Mouse (Mus musculus) CH12.LX (cell line): ENCODE measurements at regions not wholly inside any gene's neighbourhood (a gene's known extent, or its start where the extent isn't known, plus 50 kb on each side); places are given as distances from the start of the nearest gene placed in this dataset.

Source experiments
- DNase-seq: peaks from one replicate; pipeline ENCODE4 v3.0.0-alpha.2; 2013; ENCODE audit errors: extremely low read depth
- H3K27ac ChIP-seq: 2 replicates; pipeline ENCODE4 v1.5.1; 2012; ENCODE audit warnings: low read depth, mild to moderate bottlenecking, control low read depth, moderate library complexity; ENCODE audit not compliant: insufficient read depth
- H3K27me3 ChIP-seq: replicated peaks from 2 replicates; pipeline ENCODE3; 2012; ENCODE audit warnings: inconsistent platforms
- H3K36me3 ChIP-seq, 2 experiments: replicated peaks in 1 of 2; 2 replicates each; pipeline versions ENCODE3 to v1.6.1; 2012; ENCODE audit warnings: inconsistent platforms in 1 of 2, low read length in 1 of 2, mild to moderate bottlenecking in 1 of 2, mixed read lengths in 1 of 2, moderate library complexity in 1 of 2; ENCODE audit not compliant: control insufficient read depth in 1 of 2, insufficient read depth in 1 of 2
- H3K4me1 ChIP-seq, 2 experiments: 2 replicates each; pipeline ENCODE4 v1.6.1; 2012; ENCODE audit warnings: inconsistent platforms in 1 of 2, moderate library complexity in 1 of 2; ENCODE audit not compliant: insufficient read depth in 2 of 2, control insufficient read depth in 1 of 2
- H3K4me2 ChIP-seq: 2 replicates; pipeline ENCODE4 v1.6.1; 2012; ENCODE audit warnings: low read depth, mild to moderate bottlenecking, control low read depth; ENCODE audit not compliant: poor library complexity, insufficient read depth, severe bottlenecking
- H3K4me3 ChIP-seq, 3 experiments: fragments of 150-350 bp in 1 of 3; sonication (generic) in 1 of 3; replicated peaks in 1 of 3; 2 replicates each; pipeline versions ENCODE3 to v1.5.1; 2011 to 2012; ENCODE audit warnings: low read depth in 2 of 3, low read length in 2 of 3, mild to moderate bottlenecking in 2 of 3, moderate library complexity in 2 of 3, control low read depth in 1 of 3, improper control_type of control experiment in 1 of 3, inconsistent platforms in 1 of 3, mixed read lengths in 1 of 3; ENCODE audit not compliant: poor library complexity in 1 of 3
- H3K79me2 ChIP-seq: replicated peaks from 2 replicates; pipeline ENCODE4 v1.6.1; 2012; ENCODE audit warnings: mild to moderate bottlenecking, moderate library complexity; ENCODE audit not compliant: control insufficient read depth, poor library complexity, insufficient read depth, severe bottlenecking; ENCODE audit errors: extremely low read depth
- H3K9ac ChIP-seq: 2 replicates; pipeline ENCODE4 v1.6.1; 2012; ENCODE audit warnings: low read depth, mild to moderate bottlenecking, control low read depth, moderate library complexity; ENCODE audit not compliant: insufficient read depth
- H3K9me3 ChIP-seq: replicated peaks from 2 replicates; pipeline ENCODE3; 2012; ENCODE audit warnings: low read length, inconsistent platforms, mixed read lengths
- CTCF ChIP-seq, 2 experiments: IDR thresholded peaks in 1 of 2; conservative IDR thresholded peaks in 1 of 2; 2 replicates each; pipeline ENCODE4 v1.5.1; 2011 to 2012; ENCODE audit warnings: low read depth in 2 of 2, low read length in 2 of 2, improper control_type of control experiment in 1 of 2, inconsistent platforms in 1 of 2, mild to moderate bottlenecking in 1 of 2, moderate library complexity in 1 of 2
- EP300 ChIP-seq: IDR thresholded peaks from 2 replicates; pipeline ENCODE4 v1.6.1; 2011; ENCODE audit warnings: low read length, improper control_type of control experiment
- JUN ChIP-seq: IDR thresholded peaks from 2 replicates; pipeline ENCODE4 v1.6.1; 2011; ENCODE audit warnings: low read depth, mild to moderate bottlenecking, low read length, improper control_type of control experiment, moderate library complexity; ENCODE audit not compliant: insufficient read depth
- JUND ChIP-seq: conservative IDR thresholded peaks from 2 replicates; pipeline ENCODE4 v1.6.1; 2011; ENCODE audit warnings: low read depth, low read length, improper control_type of control experiment
- MAZ ChIP-seq: IDR thresholded peaks from 2 replicates; pipeline ENCODE4 v1.6.1; 2012; ENCODE audit warnings: low read depth, mild to moderate bottlenecking, inconsistent platforms, low read length, improper control_type of control experiment, moderate library complexity
- SIN3A ChIP-seq: IDR thresholded peaks from 2 replicates; pipeline ENCODE4 v1.6.1; 2012; ENCODE audit warnings: low read length, improper control_type of control experiment, inconsistent platforms
- TBP ChIP-seq: conservative IDR thresholded peaks from 2 replicates; pipeline ENCODE4 v1.6.1; 2011; ENCODE audit warnings: low read depth, low read length, improper control_type of control experiment
- TCF12 ChIP-seq: IDR thresholded peaks from 2 replicates; pipeline ENCODE4 v1.6.1; 2014; ENCODE audit warnings: low read depth, mild to moderate bottlenecking, inconsistent platforms, low read length, improper control_type of control experiment
- USF1 ChIP-seq: IDR thresholded peaks from 2 replicates; pipeline ENCODE4 v1.6.1; 2014; ENCODE audit warnings: low read depth, mild to moderate bottlenecking, inconsistent platforms, low read length, improper control_type of control experiment
- ZC3H11A ChIP-seq: IDR thresholded peaks from 2 replicates; pipeline ENCODE4 v1.6.1; 2012; ENCODE audit warnings: low read depth, mild to moderate bottlenecking, inconsistent platforms, low read length, improper control_type of control experiment
- ZKSCAN1 ChIP-seq: IDR thresholded peaks from 2 replicates; pipeline ENCODE4 v1.6.1; 2012; ENCODE audit warnings: low read depth, inconsistent platforms, low read length, improper control_type of control experiment, borderline replicate concordance
- ZMIZ1 ChIP-seq: IDR thresholded peaks from 2 replicates; pipeline ENCODE4 v1.6.1; 2012; ENCODE audit warnings: low read depth, mild to moderate bottlenecking, inconsistent platforms, low read length, improper control_type of control experiment
- dilution Hi-C: fragments of 300-500 bp; cut with MboI; formaldehyde crosslinking; loops from 2 replicates; pipeline ENCODE4 v1.14.3; 2020; ENCODE audit warnings: low sequenced_read_pairs; ENCODE audit not compliant: extremely low pct_unique_long_range_greater_than_20kb, extremely low pct_ligation_motif_present
- in situ Hi-C: fragments of 300-500 bp; cut with MboI; formaldehyde crosslinking; loops from 3 replicates; pipeline ENCODE4 v1.14.3; 2019; ENCODE audit warnings: low sequenced_read_pairs, low pct_ligation_motif_present, low pct_unique_long_range_greater_than_20kb, mixed read lengths

DNA sequence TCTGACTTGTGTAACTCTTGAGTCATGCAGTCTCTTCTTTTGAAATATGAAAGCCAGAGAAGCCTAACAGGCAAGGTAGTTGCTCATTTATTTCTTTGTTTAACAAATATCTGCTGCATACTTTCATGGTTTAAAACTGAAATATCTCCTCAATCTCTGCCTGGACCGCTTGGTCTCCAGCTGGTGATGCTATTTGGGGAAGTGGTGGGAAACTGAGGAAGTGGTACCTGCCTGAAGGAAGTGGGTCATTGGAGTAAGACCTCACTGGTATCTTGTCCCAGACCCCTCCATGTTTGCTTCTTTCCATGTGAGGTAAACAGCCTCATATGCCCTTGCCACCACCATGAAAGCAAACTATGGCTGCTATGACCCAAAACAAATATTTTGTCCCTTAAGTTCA is 74.0 kb upstream of the Bmp2k start:
- Histone ChIP-seq H3K4me3 (no peak overlapping the region), H3K27ac (no peak overlapping the region), H3K9me3 (no peaks in the 10 kb centered on the region), H3K79me2 (peaks cover 5% of the 10 kb centered on the region), H3K4me2 (no peak overlapping the region), H3K4me1 (peaks cover 15 to 34% of the 10 kb centered on the region in 2 experiments), H3K36me3 (no peaks in the 10 kb centered on the region), H3K27me3 (no peaks in the 10 kb centered on the region), H3K9ac (no peak overlapping the region)
- in situ Hi-C loops (loop anchor here (10.0 kb wide), 1 partner anchor 61 kb away; no protein-coding TSS in a partner anchor), dilution Hi-C loops (no loop called here)
- no peak for DNase-seq
- TF ChIP-seq JUND (no peak), JUN (no peak), TCF12 (no peak), CTCF (conservative IDR thresholded peaks at IDR 0.05 in 1 of 2, IDR thresholded peaks at IDR 0.05 in 1 of 2; ENCODE audit: low read depth in 2 of 2, low read length in 2 of 2) (no peak), USF1 (no peak)

DNA sequence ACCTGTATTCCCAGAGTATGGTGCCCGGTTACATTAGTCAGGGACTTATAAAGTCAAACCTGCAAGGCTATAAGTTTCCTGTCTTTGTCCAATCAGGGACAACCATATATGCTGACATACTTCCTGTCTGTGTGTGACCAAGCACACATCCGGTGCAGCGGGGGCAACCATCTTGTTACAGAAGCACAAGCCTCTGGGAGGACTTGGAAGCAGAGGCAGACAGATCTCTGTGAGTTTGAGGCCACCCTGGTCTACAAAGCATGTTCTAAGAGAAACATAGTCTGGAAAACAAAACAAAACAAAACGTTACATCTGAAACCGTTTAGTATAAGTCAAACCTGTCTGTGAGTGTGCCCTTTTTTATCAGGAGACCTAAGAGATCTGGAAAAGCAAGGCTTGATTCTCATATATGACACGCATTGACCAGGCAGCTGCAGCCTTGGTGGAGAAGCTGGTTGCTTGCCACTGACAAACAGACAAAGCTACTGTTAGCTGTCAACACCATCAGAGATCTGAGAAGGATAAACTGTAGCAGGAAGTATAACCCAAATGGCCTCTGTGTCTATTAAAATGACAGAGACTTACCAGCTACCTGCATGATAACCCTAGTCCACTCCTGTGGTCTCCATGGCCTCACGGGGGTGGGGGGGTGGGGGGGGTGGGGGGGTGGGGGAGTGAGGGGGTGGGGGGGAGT is 72.6 kb upstream of the Bmp2k start:
- DNase-seq = no peak
- in situ Hi-C loops = loop anchor here (10.0 kb wide), 1 partner anchor 60 kb away; no protein-coding TSS in a partner anchor
- no peak overlapping the region for H3K27ac ChIP-seq
- no peaks in the 10 kb centered on the region for H3K9me3 ChIP-seq
- no peak overlapping the region for H3K4me2 ChIP-seq
- H3K9ac ChIP-seq = no peak overlapping the region
- no peaks in the 10 kb centered on the region for H3K36me3 ChIP-seq
- no peaks in the 10 kb centered on the region for H3K27me3 ChIP-seq
- no peaks in the 10 kb centered on the region for H3K79me2 ChIP-seq
- no peak for TF ChIP-seq EP300
- TF ChIP-seq ZKSCAN1 = no peak
- TF ChIP-seq SIN3A = no peak
- TF ChIP-seq MAZ = no peak
- dilution Hi-C loops = no loop called here
- H3K4me1 ChIP-seq = peaks cover 14 to 26% of the 10 kb centered on the region in 2 experiments
- no peak overlapping the region for H3K4me3 ChIP-seq

DNA sequence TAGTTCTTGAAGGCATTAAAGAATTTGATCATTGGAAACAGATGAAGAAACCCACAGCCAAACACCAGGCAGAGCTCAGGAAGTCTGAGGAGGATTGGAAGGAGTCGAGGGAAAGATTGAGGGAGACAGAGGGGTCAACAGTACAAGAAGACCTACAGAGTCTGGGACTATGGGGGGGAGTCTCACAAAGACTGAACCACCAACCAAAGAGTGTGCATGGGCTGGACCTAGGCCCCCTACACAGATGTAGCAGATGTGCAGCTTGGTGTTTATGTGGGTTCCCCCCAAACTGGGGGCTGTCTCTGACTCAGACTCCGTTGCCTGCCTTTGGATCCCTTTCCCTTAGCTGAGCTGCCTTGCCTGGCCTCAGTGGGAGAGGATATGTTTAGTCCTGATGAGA is 71.5 kb upstream of the Bmp2k start:
- no peak for TF ChIP-seq JUN
- no peak for TF ChIP-seq ZC3H11A
- TF ChIP-seq TBP = no peak
- no peak for TF ChIP-seq ZMIZ1
- TF ChIP-seq, all 38 proteins: peak for 0
- Histone ChIP-seq H3K4me3 (no peak overlapping the region), H3K4me1 (peaks cover 11 to 35% of the 10 kb centered on the region in 2 experiments), H3K27me3 (no peaks in the 10 kb centered on the region), H3K79me2 (no peaks in the 10 kb centered on the region), H3K27ac (no peak overlapping the region), H3K36me3 (no peaks in the 10 kb centered on the region), H3K9me3 (no peaks in the 10 kb centered on the region), H3K4me2 (no peak overlapping the region), H3K9ac (no peak overlapping the region)
- in situ Hi-C loops (loop anchor here (10.0 kb wide), 1 partner anchor 59 kb away; no protein-coding TSS in a partner anchor), dilution Hi-C loops (no loop called here)
- no peak for DNase-seq
